Mouse (Mus musculus): ENCODE measurements around the gene Usp9y.

The Usp9y gene

GRCm38 (mm10) chrY:1459682-1460081 lies at the start of gene Usp9y:
TSS of gene Usp9y (minus strand) at chrY:1459782.
- DNase-seq, result no peak

GRCm38 (mm10) chrY:1293708-1294107 lies 165.9 kb downstream of the Usp9y start:
- no peak for DNase-seq

GRCm38 (mm10) chrY:1286171-1286795 lies 173.3 kb downstream of the Usp9y start, which contains the start of gene Ddx3y:
TSS of gene Ddx3y (minus strand) at chrY:1286629.
- DNase-seq, result peak; percentile 85

GRCm38 (mm10) chrY:1285735-1286134 lies 173.8 kb downstream of the Usp9y start:
- peak; percentile 3 for DNase-seq
